Mouse (Mus musculus): ENCODE measurements around the gene Hoxc9.
A peak's percentile ranks its signal among the peaks of the same experiment; 100 is the strongest.

Hoxc9 gene

DNA sequence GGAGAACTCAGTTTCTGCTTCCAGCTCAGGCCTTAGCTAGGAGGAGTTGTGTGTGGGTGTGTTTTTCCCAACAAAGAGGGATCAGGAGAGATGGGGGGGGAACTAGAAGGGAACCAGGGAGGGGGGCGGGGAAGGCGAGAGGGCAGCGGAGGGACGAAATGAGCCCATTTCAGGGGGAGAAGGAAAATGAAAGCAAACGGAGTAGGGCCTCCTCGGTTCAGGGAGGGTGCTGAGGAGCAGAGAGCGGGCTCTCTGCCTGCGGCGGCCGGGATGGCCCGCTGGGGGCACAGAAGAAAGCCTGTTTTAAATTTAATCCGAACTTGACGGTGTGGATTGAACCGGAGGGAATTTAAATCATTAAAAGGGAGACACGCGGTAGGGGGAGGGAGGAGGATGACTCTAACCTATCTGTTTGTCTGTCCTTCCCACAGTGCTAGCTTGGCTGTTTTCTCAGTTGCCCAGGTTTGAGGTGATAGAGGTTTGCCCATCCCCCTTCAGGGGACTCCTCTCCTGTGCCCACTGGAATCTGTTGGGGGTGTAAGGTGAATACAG lies 1.3 kb downstream of the Hoxc9 start:
- DNase-seq (ENCODE audit: low read depth) = no peak

DNA sequence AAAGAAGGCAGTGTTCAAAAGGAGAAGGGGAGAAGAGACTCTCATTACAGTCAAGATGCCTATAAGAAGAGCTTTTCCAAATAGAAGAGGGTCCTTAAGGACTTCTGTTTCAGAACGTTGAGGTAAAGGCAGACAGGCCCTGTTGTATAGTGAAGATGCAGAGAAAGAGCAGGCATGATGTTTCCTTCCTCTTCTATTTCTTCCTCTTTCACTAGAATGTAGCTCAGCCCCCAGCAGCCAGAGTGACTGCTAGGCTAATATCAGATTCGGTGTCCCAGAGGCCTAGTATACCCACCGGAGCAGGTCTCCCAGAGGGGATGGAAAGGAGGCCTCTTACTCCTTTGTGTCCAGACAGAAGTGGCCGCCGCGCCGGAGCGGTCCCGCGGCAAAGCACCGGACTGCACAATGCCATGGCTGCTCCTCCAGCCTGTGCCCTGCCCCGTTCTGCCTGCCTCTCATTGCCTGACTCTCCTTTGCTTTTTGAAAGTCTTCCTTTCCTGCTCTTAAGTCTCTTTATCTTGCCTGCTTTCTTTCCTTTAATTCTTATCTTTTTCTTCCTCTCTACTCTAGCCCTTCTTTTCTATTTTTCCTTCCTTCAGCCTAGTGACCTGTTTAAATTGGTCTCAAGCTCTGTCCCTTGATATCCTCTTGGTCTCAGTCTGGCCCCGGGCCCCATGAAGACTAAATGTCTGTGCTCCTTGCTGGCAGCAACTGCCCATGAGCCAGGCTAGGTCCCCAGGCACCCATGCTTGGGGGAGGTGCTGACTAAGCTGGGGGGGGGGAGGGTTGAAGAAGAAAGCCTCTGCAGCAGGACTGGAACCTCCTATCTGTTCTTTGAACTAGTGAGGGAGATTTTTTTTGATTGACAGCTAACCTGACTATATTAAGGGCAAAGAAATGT lies 2.6 kb downstream of the Hoxc9 start:
- DNase-seq (ENCODE audit: low read depth) = no peak

DNA sequence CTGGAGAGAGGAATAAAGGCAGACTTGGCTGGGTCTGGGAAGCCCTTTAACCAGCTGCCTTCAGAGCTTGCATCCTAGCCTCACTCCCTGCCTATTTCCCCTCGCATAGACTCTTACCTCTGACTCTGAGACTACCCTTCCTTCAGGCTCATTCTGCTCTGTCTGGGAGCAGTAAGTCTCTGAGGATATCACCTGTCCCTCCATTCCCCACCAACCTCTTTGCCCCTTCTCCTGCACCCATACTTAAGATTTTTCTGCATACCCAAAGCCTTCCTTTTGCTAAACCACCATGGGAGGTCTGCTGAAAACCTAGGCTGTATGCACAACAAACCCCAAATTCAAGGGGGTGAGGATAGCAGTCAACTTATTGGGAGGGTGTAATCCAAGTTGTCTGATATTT lies 3.7 kb downstream of the Hoxc9 start:
- no peak for DNase-seq (ENCODE audit: low read depth)

DNA sequence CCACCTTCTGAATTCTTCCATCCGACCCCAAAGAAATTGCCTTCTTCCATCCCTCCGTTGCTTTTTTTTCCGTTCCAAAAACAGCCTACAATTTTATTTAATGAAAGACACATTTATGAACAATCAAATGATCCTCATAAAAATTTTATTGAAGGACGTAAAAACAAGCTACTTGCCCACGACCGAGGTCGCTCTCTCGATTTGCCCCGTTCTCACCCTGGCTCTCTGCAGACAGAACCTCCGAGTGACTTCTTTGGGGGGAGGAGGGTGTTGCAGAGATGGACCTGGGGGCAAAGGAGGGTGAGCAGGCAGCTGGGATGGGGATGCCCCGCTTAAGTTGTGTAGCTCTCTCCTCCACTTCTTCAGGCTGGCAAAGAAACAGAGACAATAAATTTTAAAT lies 4.1 kb downstream of the Hoxc9 start:
- no peak for DNase-seq (ENCODE audit: low read depth)

DNA sequence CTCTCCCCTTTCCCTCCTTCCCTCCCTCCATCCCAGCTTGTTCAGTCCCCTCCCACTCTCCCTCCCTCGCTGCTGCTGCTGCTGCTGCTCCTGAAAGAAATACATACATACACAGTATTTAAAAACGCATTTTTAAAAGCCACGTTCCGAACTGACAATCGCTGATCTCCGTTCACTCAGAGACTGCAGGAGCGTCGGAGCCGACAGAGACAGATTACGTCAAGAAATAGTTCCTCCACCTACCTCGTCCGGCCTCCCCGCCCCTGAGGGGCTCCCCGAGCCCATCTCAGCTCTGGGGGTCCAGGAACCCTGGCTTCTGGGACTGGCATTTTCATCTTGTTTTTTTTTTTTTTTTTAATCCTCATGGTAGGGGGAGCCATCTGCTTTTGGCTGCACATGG lies 4.7 kb downstream of the Hoxc9 start:
- no peak for DNase-seq (ENCODE audit: low read depth)

DNA sequence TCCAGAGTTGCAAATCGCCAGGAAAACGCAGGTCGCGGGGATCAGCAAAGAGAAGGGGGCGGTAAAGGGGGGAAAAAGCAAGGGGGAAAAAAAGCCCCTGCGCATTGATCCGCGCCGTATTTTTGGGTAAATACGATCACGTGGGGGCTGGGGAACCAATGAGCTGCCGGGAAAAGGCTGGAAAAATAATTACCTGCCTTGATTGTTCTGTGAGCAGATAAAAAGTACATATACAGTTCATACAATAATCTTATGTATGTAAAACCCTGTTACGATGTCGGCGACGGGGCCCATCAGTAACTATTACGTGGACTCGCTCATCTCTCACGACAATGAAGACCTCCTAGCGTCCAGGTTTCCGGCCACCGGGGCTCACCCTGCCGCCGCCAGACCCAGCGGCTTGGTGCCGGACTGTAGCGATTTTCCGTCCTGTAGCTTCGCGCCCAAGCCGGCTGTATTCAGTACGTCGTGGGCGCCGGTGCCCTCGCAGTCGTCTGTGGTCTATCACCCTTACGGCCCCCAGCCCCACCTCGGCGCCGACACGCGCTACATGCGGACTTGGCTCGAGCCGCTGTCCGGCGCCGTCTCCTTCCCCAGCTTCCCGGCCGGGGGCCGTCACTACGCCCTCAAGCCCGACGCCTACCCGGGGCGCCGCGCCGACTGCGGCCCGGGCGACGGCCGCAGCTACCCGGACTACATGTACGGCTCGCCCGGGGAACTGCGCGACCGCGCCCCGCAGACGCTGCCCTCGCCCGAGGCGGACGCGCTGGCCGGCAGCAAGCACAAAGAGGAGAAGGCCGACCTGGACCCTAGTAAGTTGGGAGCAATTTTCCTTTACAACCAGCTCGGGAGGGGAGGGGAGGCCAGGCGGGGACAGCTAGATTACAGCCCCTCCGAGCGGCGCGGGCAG lies 5.4 kb downstream of the Hoxc9 start:
- no peak for DNase-seq (ENCODE audit: low read depth)

DNA sequence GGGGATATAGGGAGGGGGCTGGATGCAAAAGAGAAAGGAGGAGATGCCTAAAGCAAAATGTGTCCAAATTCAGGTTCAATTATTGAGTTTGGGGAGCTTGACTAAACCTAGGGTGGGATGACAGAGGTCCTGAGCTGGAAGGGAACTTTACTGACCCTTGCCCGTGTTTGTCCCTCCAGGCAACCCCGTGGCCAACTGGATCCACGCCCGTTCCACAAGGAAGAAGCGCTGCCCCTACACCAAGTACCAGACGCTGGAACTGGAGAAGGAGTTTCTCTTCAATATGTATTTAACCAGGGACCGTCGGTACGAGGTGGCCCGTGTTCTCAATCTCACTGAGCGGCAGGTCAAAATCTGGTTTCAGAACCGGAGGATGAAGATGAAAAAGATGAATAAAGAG lies 7.5 kb downstream of the Hoxc9 start:
- no peak for DNase-seq (ENCODE audit: low read depth)

DNA sequence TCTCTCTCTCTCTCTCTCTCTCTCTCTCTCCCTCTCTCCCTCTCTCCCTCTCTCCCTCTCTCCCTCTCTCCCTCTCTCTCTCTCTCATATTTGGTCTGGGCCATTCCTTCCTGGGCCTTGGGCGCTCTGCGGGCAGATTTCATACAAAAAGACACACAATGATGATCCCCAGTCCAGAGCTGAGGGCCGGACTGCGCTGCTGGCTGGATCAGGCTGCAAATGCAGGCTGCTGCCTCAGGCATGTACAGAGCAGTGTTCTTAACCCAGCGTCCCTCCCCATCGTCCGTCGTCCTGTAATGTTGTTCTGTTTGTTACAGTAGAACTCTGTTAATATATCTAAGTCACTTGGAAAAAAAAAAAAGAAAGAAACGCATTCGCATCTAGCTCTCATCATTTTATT lies 8.3 kb downstream of the Hoxc9 start:
- DNase-seq (ENCODE audit: low read depth) = no peak

DNA sequence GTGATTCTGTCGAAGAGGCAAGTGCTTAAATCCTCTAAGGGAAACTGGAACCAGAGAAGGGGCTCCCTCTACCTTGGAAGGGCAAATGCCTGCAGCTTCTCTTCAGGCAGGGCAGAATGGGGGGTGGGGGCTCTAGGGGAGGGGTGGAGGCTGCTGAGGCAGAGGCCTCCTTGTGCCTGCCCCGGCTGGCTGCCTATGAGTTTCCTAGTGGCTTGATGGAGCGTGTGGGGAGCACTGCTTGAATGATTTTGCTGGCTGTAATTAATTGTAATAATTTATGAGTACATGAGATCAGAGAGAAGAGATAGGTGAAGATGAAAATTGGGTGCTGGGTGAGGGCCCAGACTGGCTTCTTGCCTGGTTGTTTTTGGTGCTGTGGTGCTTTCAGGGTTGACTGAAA lies 8.7 kb downstream of the Hoxc9 start:
- DNase-seq (ENCODE audit: low read depth) = no peak

DNA sequence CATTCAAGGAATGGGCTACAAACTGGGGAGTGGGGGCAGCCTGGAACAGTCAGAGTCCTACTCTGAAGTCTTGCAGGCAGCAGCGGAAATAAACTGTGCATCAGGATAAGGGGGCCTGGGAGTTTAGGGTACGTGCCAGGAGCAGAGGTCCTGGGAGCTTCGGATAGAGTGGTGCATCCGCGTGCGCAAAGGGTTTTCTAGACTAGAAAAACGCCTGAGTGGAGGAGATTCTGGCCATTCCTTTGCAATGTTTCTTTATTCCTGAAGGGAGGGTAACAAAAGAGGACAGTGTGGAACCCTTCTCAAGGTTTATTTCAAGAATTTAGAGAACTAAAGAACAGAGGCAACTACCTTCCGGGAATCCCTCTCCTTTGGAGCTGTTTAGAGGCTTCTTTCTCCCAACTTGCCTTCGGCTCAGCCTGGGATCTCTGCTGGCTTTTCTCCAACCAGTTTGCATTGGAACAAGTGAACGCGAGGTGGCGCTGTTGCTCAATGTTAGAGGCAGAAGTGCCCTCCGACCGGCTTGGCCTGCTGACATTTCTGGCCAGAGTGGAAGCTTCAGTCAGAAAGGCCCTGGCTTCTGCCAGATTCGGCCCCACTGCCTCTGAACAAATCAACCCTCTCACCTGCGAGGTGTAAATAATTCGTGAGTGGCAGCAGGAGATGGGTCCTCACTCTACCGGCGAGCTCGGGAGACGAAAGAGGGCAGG lies 11.0 kb downstream of the Hoxc9 start:
- peak; percentile 84 for DNase-seq (ENCODE audit: low read depth)

DNA sequence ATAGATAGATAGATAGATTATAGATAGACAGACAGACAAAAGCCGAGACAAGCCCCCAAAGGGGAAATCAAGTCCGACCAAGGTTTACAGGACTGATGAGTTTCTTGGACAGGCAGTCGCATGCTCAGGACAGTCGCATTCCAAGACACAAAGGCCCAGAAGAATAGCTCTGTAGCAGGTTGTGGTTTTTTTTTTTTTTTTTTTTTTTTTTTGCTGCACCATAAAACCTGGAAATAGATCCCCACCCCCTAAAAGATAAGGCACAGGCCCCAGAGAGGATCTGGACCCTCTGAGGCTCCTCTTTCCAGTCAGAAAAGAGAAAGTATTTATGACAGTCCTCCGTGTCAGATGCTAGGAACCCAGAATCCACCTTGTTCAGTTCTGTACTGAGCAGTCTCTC lies 11.8 kb downstream of the Hoxc9 start:
- DNase-seq (ENCODE audit: low read depth) = no peak

DNA sequence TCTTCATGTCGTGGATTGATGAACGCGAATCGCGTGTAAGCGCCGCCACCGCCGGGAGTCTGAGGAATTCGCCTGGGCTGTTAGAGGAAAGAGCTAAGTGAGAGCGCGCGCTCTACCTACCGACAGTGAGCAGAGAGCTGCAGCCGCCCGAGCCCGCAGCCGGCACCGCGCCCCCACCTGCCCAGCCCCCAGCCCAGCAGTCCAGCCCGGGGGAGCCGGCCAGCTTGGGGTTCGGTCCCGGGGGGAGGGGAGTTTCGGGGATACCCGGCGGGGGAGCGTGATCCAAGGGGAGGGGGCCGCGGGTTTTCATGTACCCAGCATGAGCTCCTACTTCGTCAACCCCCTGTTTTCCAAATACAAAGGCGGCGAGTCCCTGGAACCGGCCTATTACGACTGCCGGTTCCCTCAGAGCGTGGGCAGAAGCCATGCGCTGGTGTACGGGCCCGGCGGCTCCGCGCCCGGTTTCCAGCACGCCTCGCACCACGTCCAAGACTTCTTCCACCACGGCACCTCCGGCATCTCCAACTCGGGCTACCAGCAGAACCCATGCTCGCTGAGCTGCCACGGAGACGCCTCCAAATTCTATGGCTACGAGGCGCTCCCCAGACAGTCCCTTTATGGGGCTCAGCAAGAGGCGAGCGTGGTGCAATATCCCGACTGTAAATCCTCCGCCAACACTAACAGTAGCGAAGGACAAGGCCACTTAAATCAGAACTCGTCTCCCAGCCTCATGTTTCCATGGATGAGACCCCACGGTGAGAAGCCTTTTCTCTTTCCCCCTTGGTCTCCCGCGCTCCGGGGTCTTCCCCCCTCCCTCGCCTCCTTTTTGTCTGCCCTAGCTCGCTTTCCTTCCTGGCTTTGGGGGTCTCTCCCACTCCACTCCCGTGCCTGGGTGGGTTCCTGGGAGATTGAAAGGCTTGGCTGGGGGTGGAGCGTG lies 14.5 kb downstream of the Hoxc9 start, which contains the start of gene Hoxc8:
Gene Hoxc8, plus strand, starts transcription at position 147 of the 937 bp plus-strand sequence.
- no peak for DNase-seq (ENCODE audit: low read depth)

DNA sequence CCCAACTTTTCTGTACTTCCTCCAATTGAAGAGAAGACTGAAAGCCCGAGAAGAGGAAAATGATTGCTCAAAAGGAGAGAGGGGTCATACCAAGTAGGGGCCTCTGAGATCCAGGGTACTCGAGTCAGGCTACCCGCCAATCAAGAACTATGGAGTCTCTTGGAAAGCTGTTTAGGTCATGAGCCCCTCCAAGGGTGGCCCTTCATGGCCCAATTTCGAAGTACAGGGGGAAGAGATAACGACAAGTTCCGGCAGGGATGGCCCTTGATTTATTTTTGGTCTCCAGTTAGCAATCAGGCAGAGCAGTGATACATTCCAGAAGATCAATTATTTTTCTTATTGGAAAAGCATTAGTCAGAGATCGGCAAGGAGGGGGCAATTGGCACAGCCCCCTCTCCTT lies 15.5 kb downstream of the Hoxc9 start:
- no peak for DNase-seq (ENCODE audit: low read depth)

DNA sequence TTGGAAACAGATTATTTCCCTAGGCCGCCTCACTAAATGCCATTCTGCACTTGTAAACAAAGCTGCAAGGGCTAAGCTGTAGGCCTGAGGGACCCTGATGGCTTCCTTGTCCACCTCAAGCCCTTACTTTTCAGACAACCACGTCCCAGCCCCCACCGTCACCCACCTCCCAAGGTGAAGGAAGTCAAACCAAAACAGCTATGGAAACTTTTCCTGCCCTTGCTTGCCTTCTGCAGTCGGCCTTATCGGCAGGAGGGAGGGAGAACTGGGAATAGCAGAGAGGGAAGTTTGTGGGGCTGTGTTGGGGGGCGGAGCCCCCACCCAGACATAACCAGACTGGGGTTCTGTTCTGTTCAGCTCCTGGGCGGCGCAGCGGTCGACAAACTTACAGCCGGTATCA lies 16.0 kb downstream of the Hoxc9 start:
- no peak for DNase-seq (ENCODE audit: low read depth)

DNA sequence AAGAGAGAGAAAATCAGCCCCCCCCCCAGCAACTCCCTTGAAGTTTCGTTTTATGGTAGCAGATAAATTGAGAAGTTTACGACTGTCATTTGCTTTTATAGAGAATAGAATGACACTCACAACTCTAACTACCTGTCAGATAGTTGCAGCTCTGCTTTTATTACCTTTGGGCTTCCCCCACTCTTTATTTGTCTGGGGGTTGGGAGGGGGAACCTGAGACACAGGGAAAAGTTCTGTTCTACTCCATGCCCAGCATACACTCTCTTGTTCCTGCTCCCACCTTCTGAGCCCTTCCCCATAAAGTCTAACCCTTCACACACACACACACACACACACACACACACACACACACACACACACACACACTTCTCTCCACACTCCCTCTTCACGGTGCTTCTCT lies 16.6 kb downstream of the Hoxc9 start:
- no peak for DNase-seq (ENCODE audit: low read depth)

DNA sequence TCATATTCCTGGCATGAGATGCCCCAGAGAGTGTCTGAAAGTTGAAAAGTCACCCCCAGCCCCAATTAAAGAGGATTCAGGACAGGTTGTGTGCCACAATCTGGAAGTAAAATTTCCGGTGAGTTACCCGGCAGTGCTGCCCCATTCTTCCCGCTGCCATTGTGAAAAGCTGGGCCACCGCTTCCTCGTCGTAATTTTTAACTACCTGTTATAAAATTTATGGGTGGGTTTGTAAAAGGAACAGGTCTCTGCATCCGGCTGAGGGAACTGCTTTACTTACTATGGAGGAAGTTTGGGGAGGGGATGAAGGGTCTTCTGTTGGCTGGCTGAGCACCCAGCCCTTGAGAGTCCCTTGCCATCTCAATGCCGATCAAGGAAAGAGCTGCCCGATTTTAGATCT lies 20.3 kb downstream of the Hoxc9 start:
- no peak for DNase-seq (ENCODE audit: low read depth)

DNA sequence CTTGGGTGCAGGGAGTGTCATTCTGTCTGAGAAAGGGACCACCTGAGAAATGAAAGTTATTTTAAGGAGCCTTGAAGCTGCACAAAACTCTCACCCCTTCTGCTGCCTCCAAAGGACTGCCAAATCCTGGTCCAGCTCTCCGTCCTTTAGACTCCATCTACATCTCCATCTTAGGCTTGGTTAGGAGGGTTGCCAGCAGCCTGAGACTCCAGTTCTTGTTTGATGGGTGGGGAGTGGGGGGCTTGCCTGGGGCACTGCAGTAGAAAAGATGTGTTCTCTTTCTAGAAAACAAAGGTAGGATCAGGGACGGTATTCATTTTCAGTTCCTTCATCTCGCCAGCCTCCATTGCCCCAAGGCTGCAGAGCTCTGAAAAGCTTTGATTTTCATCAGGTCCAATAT lies 21.2 kb downstream of the Hoxc9 start:
- DNase-seq (ENCODE audit: low read depth) = no peak

DNA sequence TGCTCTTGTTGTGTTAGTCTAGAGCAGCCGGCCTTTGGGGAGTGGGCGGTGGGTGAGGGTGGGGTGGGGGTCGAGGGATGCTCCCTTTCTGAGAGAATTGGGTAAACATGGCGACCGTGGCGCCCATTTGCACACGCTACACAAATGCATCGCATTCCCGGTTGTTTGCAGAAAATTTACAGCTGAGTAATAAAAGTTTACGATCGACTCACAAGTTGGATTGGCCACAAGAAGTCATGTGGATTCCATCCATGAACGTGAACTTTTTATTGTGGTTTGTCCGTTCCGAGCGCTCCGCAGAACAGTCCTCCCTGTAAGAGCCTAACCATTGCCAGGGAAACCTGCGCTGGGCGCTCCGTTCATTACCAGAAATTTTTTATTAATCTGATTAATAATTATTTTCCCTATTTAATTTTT lies 21.7 kb downstream of the Hoxc9 start, which contains the start of gene Hoxc6:
Gene Hoxc6, plus strand, starts transcription at position 319 of the 417 bp plus-strand sequence.
- DNase-seq (ENCODE audit: low read depth) = no peak

DNA sequence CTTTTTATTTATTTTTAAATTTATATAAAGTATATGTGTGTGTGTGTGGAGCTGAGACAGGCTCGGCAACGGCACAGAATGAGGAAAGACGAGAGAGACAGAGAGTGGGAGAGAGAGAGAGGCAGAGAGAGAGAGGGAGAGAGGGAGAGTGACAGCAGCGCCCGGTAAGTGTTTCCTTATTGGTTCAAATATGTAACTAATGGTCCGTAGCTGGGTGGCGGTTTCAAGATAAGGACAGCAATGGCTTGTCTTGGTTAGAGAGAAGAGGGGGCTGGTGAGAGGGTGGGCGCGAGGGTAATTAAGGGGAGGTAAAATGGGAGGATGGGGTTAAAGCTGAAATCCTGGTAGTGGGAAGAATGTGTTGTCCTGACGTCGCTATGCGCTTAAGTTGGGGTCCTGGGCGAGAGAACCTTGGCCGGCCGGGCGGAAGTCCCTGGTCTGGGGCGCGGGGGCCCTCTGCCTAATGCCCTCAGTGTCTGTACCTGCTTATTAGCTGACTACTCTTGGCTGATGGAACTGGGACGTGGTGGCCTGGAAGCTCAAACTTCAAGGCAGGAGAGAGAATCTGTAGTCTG lies 22.5 kb downstream of the Hoxc9 start:
- DNase-seq (ENCODE audit: low read depth) = no peak

DNA sequence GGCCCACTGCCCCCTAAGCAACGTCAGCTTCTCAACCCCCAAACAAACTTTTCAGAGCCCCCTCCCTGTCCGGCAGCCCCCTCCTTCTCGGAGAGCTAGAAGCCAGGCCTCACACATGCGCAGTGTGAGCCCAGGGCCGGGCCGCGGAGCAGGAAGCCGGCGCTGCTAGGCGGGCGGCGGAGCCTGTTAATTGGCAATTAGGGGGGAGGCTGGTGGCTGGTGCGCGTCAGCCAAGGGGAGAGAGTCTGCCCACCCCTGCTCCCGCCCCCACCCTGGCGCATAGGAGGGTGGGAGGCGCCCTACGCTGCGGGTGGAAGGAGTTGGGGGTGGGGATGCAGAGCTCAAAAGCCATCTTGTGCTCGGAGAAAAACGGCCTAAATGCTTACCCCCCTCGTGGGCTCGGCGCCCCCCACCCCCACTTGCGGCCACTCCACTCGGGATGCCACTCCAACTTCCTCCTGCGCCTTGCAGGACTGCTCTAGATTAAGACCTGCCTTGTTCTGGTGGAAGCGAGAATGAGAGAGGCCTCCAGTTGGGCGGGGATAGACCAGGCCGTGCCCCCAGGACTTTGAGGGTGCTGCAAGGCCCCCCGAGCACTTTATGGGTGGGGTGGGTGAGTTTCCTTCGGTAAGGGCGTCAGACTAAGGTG lies 23.1 kb downstream of the Hoxc9 start:
- DNase-seq (ENCODE audit: low read depth) = no peak

Data from c-Kit-positive CD71-negative TER-119-negative erythroid progenitor cells, embryonic 14.5 days (primary cell).